Mouse (Mus musculus) heart, adult 2 months (tissue): ENCODE results near the gene Adam15.

Experiments used
- CTCF ChIP-seq: fragments of 200-600 bp; IDR thresholded peaks from 2 replicates; pipeline ENCODE4 v1.8.1; 2022; ENCODE audit warnings: antibody characterized with exemption, mild to moderate bottlenecking, moderate library complexity
- POLR2A ChIP-seq: fragments of 200-500 bp; IDR thresholded peaks from 2 replicates; pipeline ENCODE4 v1.6.1; 2011; ENCODE audit warnings: mild to moderate bottlenecking, low read depth, low read length, control low read depth; ENCODE audit not compliant: insufficient read depth

- TF ChIP-seq POLR2A (no peak), CTCF (no peak)
These were observed 57.9 kb downstream of the Adam15 start for GRCm38 (mm10) chr3:89291874-89292273.
